Mouse (Mus musculus) ES-Bruce4 (cell line): ENCODE data around the gene Gm45837.

Experiments used
- EP300 ChIP-seq: IDR thresholded peaks from 2 replicates; pipeline ENCODE4 v1.6.1; 2011; ENCODE audit warnings: low read depth, low read length; ENCODE audit not compliant: insufficient read depth
- POLR2A ChIP-seq: IDR thresholded peaks from one replicate; pipeline ENCODE4 v1.8.1; 2011; ENCODE audit warnings: low read length; ENCODE audit not compliant: insufficient read depth

- no peak for TF ChIP-seq EP300
- TF ChIP-seq POLR2A: no peak
These were observed 123.7 kb downstream of the Gm45837 start for GRCm38 (mm10) chr7:101534428-101534827.
